Mouse (Mus musculus) urinary bladder, postnatal 10 days (tissue): Measurements from ENCODE around the gene Btbd35f5.
"Not testable (repeated sequence)": the region's sequence is repeated elsewhere in the genome, so short reads cannot be mapped to it uniquely, and the experiment has no call there.

Experiments
- DNase-seq: peaks from one replicate; pipeline ENCODE4 v3.0.0; 2022; ENCODE audit warnings: low spot score

The Btbd35f5 gene

DNA sequence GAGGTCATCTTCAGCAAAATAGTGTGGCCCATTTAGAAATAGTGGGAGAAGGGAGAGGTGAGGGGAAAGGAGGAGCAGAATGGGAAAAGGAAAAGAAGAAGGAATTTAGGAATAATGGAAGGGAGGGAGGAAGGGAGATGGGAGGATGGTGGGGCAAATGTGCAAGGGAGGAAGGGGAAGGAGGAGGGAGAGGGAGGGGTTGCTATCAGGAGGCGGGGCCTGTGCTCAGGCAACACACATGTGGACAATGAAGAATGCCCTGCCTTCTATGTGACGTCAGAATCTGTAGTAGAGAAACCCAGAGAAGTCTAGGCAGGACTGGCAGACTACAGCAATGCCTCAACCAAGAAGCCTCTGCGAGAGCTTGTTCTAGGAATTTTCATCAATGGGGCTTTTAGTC is at the start of gene Btbd35f5:
Btbd35f5 (plus strand) TSS at position 301 of the 400 bp plus-strand sequence.
- not testable (repeated sequence) for DNase-seq

DNA sequence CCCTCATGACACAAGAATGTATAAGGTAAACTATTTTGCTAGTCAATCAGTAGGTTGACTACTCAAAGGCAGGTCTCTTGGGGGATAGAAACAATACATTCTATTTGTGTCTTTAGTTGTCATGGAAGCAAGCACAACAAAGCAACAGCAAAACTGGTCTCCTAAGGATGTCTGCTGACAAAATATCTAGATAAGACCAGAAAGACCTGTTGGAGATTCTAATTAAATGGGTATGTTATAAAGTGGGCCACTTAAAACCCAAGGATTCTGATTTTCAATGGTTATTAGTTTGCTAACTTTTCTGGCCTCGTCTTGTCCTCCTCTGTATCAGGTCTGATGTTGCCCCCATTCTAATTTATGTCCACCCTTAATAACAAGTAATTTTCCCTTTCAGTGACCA is 32.2 kb upstream of the Btbd35f5 start, which contains the start of gene Gm21789:
Gm21789 (plus strand) TSS at position 301 of the 400 bp plus-strand sequence.
- DNase-seq = not testable (repeated sequence)
